Mouse (Mus musculus): ENCODE results near the gene Nav3.

- TF ChIP-seq POLR2A (IDR thresholded peaks at IDR 0.05; ENCODE audit: borderline replicate concordance, extremely low read depth, insufficient read depth, insufficient read length, poor library complexity, severe bottlenecking) (no peak), CTCF (IDR thresholded peaks at IDR 0.05; ENCODE audit: borderline replicate concordance, extremely low read depth, insufficient read depth, insufficient read length) (no peak)
Measured at GRCm38 (mm10) chr10:109637702-109638101, 818.3 kb downstream of the Nav3 start.
